Mouse (Mus musculus): ENCODE results near the gene Rnls. TPM values are rescaled to one million over a fixed set of nuclear protein-coding genes. Genes with fewer than 3 reads are reported as not detected.

Gene Rnls
- polyA plus RNA-seq, 1 experiment from 2014 or later = 10.2 TPM

GRCm38 (mm10) chr19:33159897-33160296 lies 232.2 kb downstream of the Rnls start:
- ATAC-seq (replicated peaks; ENCODE audit: insufficient number of reproducible peaks, low FRiP score, low TSS enrichment) = no peak
- Histone ChIP-seq H3K9me3 (replicated peaks; ENCODE audit: control insufficient read depth, low read length) (no peaks in the 10 kb centered on the region), H3K9ac (ENCODE audit: low read depth, low read length) (no peak overlapping the region), H3K27me3 (ENCODE audit: control insufficient read depth, insufficient read depth, low read length) (0 out of 2 replicates have a peak, but pooled peaks cover 3% of the 10 kb centered on the region), H3K4me2 (no peak overlapping the region), H3K4me3 (ENCODE audit: low read depth, low read length) (no peak overlapping the region), H3K27ac (ENCODE audit: low read depth, low read length) (no peak overlapping the region), H3K36me3 (ENCODE audit: control insufficient read depth, insufficient read depth, low read length) (no peaks in the 10 kb centered on the region), H3K4me1 (ENCODE audit: control insufficient read depth, insufficient read depth, low read length) (no peaks in the 10 kb centered on the region)
- 73% methylated on average over 2 of the region's 2 CpGs for WGBS (ENCODE audit: insufficient replicate concordance)

GRCm38 (mm10) chr19:33159192-33159591 lies 232.9 kb downstream of the Rnls start:
- no peaks in the 10 kb centered on the region for H3K9me3 ChIP-seq (replicated peaks; ENCODE audit: control insufficient read depth, low read length)
- no peaks in the 10 kb centered on the region for H3K36me3 ChIP-seq (ENCODE audit: control insufficient read depth, insufficient read depth, low read length)
- H3K4me1 ChIP-seq (ENCODE audit: control insufficient read depth, insufficient read depth, low read length) = no peaks in the 10 kb centered on the region
- no peak overlapping the region for H3K27ac ChIP-seq (ENCODE audit: low read depth, low read length)
- H3K4me2 ChIP-seq = no peak overlapping the region
- H3K27me3 ChIP-seq (ENCODE audit: control insufficient read depth, insufficient read depth, low read length) = no peaks in the 10 kb centered on the region
- ATAC-seq (replicated peaks; ENCODE audit: insufficient number of reproducible peaks, low FRiP score, low TSS enrichment) = no peak
- H3K9ac ChIP-seq (ENCODE audit: low read depth, low read length) = no peak overlapping the region
- WGBS (ENCODE audit: insufficient replicate concordance) = 76% methylated on average over 1 of the region's 1 CpGs
- H3K4me3 ChIP-seq (ENCODE audit: low read depth, low read length) = no peak overlapping the region

GRCm38 (mm10) chr19:33158234-33158633 lies 233.9 kb downstream of the Rnls start:
- no peaks in the 10 kb centered on the region for H3K36me3 ChIP-seq (ENCODE audit: control insufficient read depth, insufficient read depth, low read length)
- no peaks in the 10 kb centered on the region for H3K9me3 ChIP-seq (replicated peaks; ENCODE audit: control insufficient read depth, low read length)
- H3K27me3 ChIP-seq (ENCODE audit: control insufficient read depth, insufficient read depth, low read length) = no peaks in the 10 kb centered on the region
- H3K27ac ChIP-seq (ENCODE audit: low read depth, low read length) = no peak overlapping the region
- H3K4me3 ChIP-seq (ENCODE audit: low read depth, low read length) = no peak overlapping the region
- H3K4me2 ChIP-seq = no peak overlapping the region
- no peak overlapping the region for H3K9ac ChIP-seq (ENCODE audit: low read depth, low read length)
- 69% methylated on average over 2 of the region's 2 CpGs for WGBS (ENCODE audit: insufficient replicate concordance)
- ATAC-seq (replicated peaks; ENCODE audit: insufficient number of reproducible peaks, low FRiP score, low TSS enrichment) = no peak
- H3K4me1 ChIP-seq (ENCODE audit: control insufficient read depth, insufficient read depth, low read length) = no peaks in the 10 kb centered on the region

- Histone ChIP-seq H3K27ac (ENCODE audit: low read depth, low read length) (no peak overlapping the region), H3K9ac (ENCODE audit: low read depth, low read length) (no peak overlapping the region), H3K4me3 (ENCODE audit: low read depth, low read length) (no peak overlapping the region), H3K4me1 (ENCODE audit: control insufficient read depth, insufficient read depth, low read length) (no peaks in the 10 kb centered on the region), H3K36me3 (ENCODE audit: control insufficient read depth, insufficient read depth, low read length) (no peaks in the 10 kb centered on the region), H3K27me3 (ENCODE audit: control insufficient read depth, insufficient read depth, low read length) (no peaks in the 10 kb centered on the region), H3K9me3 (replicated peaks; ENCODE audit: control insufficient read depth, low read length) (no peaks in the 10 kb centered on the region), H3K4me2 (no peak overlapping the region)
- whole genome bisulfite sequencing (ENCODE audit: insufficient replicate concordance) = 76% methylated on average over 3 of the region's 3 CpGs
- no peak for ATAC-seq (replicated peaks; ENCODE audit: insufficient number of reproducible peaks, low FRiP score, low TSS enrichment)
Measured at GRCm38 (mm10) chr19:33148411-33148810, 243.7 kb downstream of the Rnls start.

GRCm38 (mm10) chr19:33143198-33143597 lies 248.9 kb downstream of the Rnls start:
- Histone ChIP-seq H3K27ac (ENCODE audit: low read depth, low read length) (no peak overlapping the region), H3K4me2 (no peak overlapping the region), H3K9ac (ENCODE audit: low read depth, low read length) (no peak overlapping the region), H3K36me3 (ENCODE audit: control insufficient read depth, insufficient read depth, low read length) (no peaks in the 10 kb centered on the region), H3K9me3 (replicated peaks; ENCODE audit: control insufficient read depth, low read length) (peaks cover 2% of the 10 kb centered on the region; the same call in 1 of the 2 replicates), H3K4me3 (ENCODE audit: low read depth, low read length) (no peak overlapping the region), H3K4me1 (ENCODE audit: control insufficient read depth, insufficient read depth, low read length) (no peaks in the 10 kb centered on the region), H3K27me3 (ENCODE audit: control insufficient read depth, insufficient read depth, low read length) (no peaks in the 10 kb centered on the region)
- no peak for ATAC-seq (replicated peaks; ENCODE audit: insufficient number of reproducible peaks, low FRiP score, low TSS enrichment)
- 75% methylated on average over 2 of the region's 2 CpGs for WGBS (ENCODE audit: insufficient replicate concordance)

- Histone ChIP-seq H3K9ac (ENCODE audit: low read depth, low read length) (no peak overlapping the region), H3K4me3 (ENCODE audit: low read depth, low read length) (no peak overlapping the region), H3K4me2 (no peak overlapping the region), H3K27ac (ENCODE audit: low read depth, low read length) (no peak overlapping the region), H3K4me1 (ENCODE audit: control insufficient read depth, insufficient read depth, low read length) (no peaks in the 10 kb centered on the region), H3K27me3 (ENCODE audit: control insufficient read depth, insufficient read depth, low read length) (no peaks in the 10 kb centered on the region), H3K36me3 (ENCODE audit: control insufficient read depth, insufficient read depth, low read length) (no peaks in the 10 kb centered on the region), H3K9me3 (replicated peaks; ENCODE audit: control insufficient read depth, low read length) (peaks cover 2% of the 10 kb centered on the region; the same call in 1 of the 2 replicates)
- no peak for ATAC-seq (replicated peaks; ENCODE audit: insufficient number of reproducible peaks, low FRiP score, low TSS enrichment)
- WGBS (ENCODE audit: insufficient replicate concordance) = 78% methylated on average over 5 of the region's 5 CpGs
Measured at GRCm38 (mm10) chr19:33137316-33137715, 254.8 kb downstream of the Rnls start.

GRCm38 (mm10) chr19:33122611-33123226 lies 269.4 kb downstream of the Rnls start:
- WGBS (ENCODE audit: insufficient replicate concordance) = 78% methylated on average over 6 of the region's 6 CpGs
- no peak overlapping the region for H3K4me3 ChIP-seq (ENCODE audit: low read depth, low read length)
- ATAC-seq (replicated peaks; ENCODE audit: insufficient number of reproducible peaks, low FRiP score, low TSS enrichment) = no peak
- H3K4me2 ChIP-seq = no peak overlapping the region
- no peak overlapping the region for H3K27ac ChIP-seq (ENCODE audit: low read depth, low read length)
- no peaks in the 10 kb centered on the region for H3K9me3 ChIP-seq (replicated peaks; ENCODE audit: control insufficient read depth, low read length)
- H3K27me3 ChIP-seq (ENCODE audit: control insufficient read depth, insufficient read depth, low read length) = no peaks in the 10 kb centered on the region
- no peaks in the 10 kb centered on the region for H3K4me1 ChIP-seq (ENCODE audit: control insufficient read depth, insufficient read depth, low read length)
- no peaks in the 10 kb centered on the region for H3K36me3 ChIP-seq (ENCODE audit: control insufficient read depth, insufficient read depth, low read length)
- no peak overlapping the region for H3K9ac ChIP-seq (ENCODE audit: low read depth, low read length)

- no peak for ATAC-seq (replicated peaks; ENCODE audit: insufficient number of reproducible peaks, low FRiP score, low TSS enrichment)
- Histone ChIP-seq H3K27me3 (ENCODE audit: control insufficient read depth, insufficient read depth, low read length) (no peaks in the 10 kb centered on the region), H3K36me3 (ENCODE audit: control insufficient read depth, insufficient read depth, low read length) (no peaks in the 10 kb centered on the region), H3K9ac (ENCODE audit: low read depth, low read length) (no peak overlapping the region), H3K27ac (ENCODE audit: low read depth, low read length) (no peak overlapping the region), H3K9me3 (replicated peaks; ENCODE audit: control insufficient read depth, low read length) (no peaks in the 10 kb centered on the region), H3K4me3 (ENCODE audit: low read depth, low read length) (no peak overlapping the region), H3K4me2 (no peak overlapping the region), H3K4me1 (ENCODE audit: control insufficient read depth, insufficient read depth, low read length) (no peaks in the 10 kb centered on the region)
- 69% methylated on average over 5 of the region's 5 CpGs for WGBS (ENCODE audit: insufficient replicate concordance)
Measured at GRCm38 (mm10) chr19:33119947-33120346, 272.1 kb downstream of the Rnls start.

GRCm38 (mm10) chr19:33118898-33119297 lies 273.2 kb downstream of the Rnls start:
- WGBS (ENCODE audit: insufficient replicate concordance) = 76% methylated on average over 1 of the region's 1 CpGs
- Histone ChIP-seq H3K27me3 (ENCODE audit: control insufficient read depth, insufficient read depth, low read length) (no peaks in the 10 kb centered on the region), H3K9me3 (replicated peaks; ENCODE audit: control insufficient read depth, low read length) (no peaks in the 10 kb centered on the region), H3K9ac (ENCODE audit: low read depth, low read length) (no peak overlapping the region), H3K4me1 (ENCODE audit: control insufficient read depth, insufficient read depth, low read length) (no peaks in the 10 kb centered on the region), H3K27ac (ENCODE audit: low read depth, low read length) (no peak overlapping the region), H3K36me3 (ENCODE audit: control insufficient read depth, insufficient read depth, low read length) (no peaks in the 10 kb centered on the region), H3K4me2 (no peak overlapping the region), H3K4me3 (ENCODE audit: low read depth, low read length) (no peak overlapping the region)
- ATAC-seq (replicated peaks; ENCODE audit: insufficient number of reproducible peaks, low FRiP score, low TSS enrichment) = no peak

Measured in heart, embryonic 11.5 days (tissue).